Mouse (Mus musculus) liver, embryonic 14.5 days (tissue): ENCODE measurements around the gene Ybey. TPM values are rescaled to one million over a fixed set of nuclear protein-coding genes. Genes with fewer than 3 reads are reported as not detected.

Source experiments
- ATAC-seq: fragments of 200-750 bp; cut with Nextera tagmentation; 2 replicates; pipeline ENCODE4 v1.8.0; 2017; ENCODE audit warnings: moderate number of reproducible peaks, mild to moderate bottlenecking, moderate library complexity; ENCODE audit not compliant: insufficient read depth
- DNase-seq, 3 experiments: peaks; one replicate each; pipeline ENCODE4 v3.0.0-alpha.2; 2012 to 2013; ENCODE audit warnings: low read depth in 3 of 3, low spot score in 3 of 3
- H3K27ac ChIP-seq: fragments of 300-500 bp; sonication (generic); 2 replicates; pipeline ENCODE4 v1.5.1; 2014; ENCODE audit warnings: moderate library complexity, mild to moderate bottlenecking, control low read depth, inconsistent platforms
- H3K27me3 ChIP-seq: fragments of 300-500 bp; sonication (generic); 2 replicates; pipeline ENCODE4 v1.6.1; 2014; ENCODE audit warnings: mild to moderate bottlenecking, low read length, moderate library complexity; ENCODE audit not compliant: control insufficient read depth, insufficient read depth
- H3K36me3 ChIP-seq: fragments of 300-500 bp; sonication (generic); replicated peaks from 2 replicates; pipeline ENCODE4 v1.6.1; 2014; ENCODE audit warnings: low read depth; ENCODE audit not compliant: control insufficient read depth, insufficient read depth
- H3K4me1 ChIP-seq, 2 experiments: fragments of 200-500 bp in 1 of 2; fragments of 300-500 bp in 1 of 2; sonication (generic) in 1 of 2; replicated peaks; 2 replicates each; pipeline ENCODE4 v1.6.1; 2012 to 2014; ENCODE audit warnings: antibody characterized with exemption in 1 of 2, inconsistent platforms in 1 of 2, low read length in 1 of 2; ENCODE audit not compliant: control insufficient read depth in 2 of 2, insufficient read depth in 2 of 2
- H3K4me2 ChIP-seq: fragments of 300-500 bp; sonication (generic); 2 replicates; pipeline ENCODE4 v1.6.1; 2014; ENCODE audit warnings: low read depth, mild to moderate bottlenecking, control low read depth, moderate library complexity
- H3K4me3 ChIP-seq, 2 experiments: fragments of 200-500 bp in 1 of 2; fragments of 300-500 bp in 1 of 2; sonication (generic) in 1 of 2; 2 replicates each; pipeline ENCODE4 v1.5.1; 2012 to 2014; ENCODE audit warnings: low read depth in 2 of 2, low read length in 2 of 2, mild to moderate bottlenecking in 2 of 2, control low read depth in 1 of 2, inconsistent platforms in 1 of 2, moderate library complexity in 1 of 2; ENCODE audit not compliant: insufficient read depth in 1 of 2
- H3K9ac ChIP-seq: fragments of 300-500 bp; sonication (generic); replicated peaks from 2 replicates; pipeline ENCODE4 v1.6.1; 2014; ENCODE audit warnings: mild to moderate bottlenecking, control low read depth, moderate library complexity
- H3K9me3 ChIP-seq: fragments of 300-500 bp; sonication (generic); 2 replicates; pipeline ENCODE4 v1.6.1; 2016; ENCODE audit warnings: low read length, mixed read lengths; ENCODE audit not compliant: control insufficient read depth
- CTCF ChIP-seq: IDR thresholded peaks from 2 replicates; pipeline ENCODE4 v1.5.1; 2016; ENCODE audit warnings: antibody characterized with exemption, low read depth, control low read depth
- EP300 ChIP-seq: IDR thresholded peaks from 2 replicates; pipeline ENCODE4 v1.6.1; 2016; ENCODE audit warnings: antibody characterized with exemption, low read depth
- WGBS: fragments of 180-500 bp; shearing (Covaris S2); extraction: QIAGEN DNeasy Blood & Tissue Kit; methylation state at CpG from one replicate; pipeline ENCODE4 v1.1.7; 2014; ENCODE audit not compliant: insufficient replicate concordance; 5-methylcytosine and 5-hydroxymethylcytosine counted together
- polyA plus RNA-seq, 2 experiments: library from polyadenylated mRNA; depleted of rRNA in 1 of 2; stranded (reverse) in 1 of 2; unstranded in 1 of 2; fragments of >200 nt; fragmentation: Nextera tagmentation in 1 of 2; extraction: Ambion mirVana in 1 of 2; gene quantifications; 2 replicates each; pipeline versions ENCODE4 v1.2.1 to v1.2.3; 2012 to 2014

Ybey gene
- polyA plus RNA-seq, 2 experiments, result 1.5 to 1.8 TPM

DNA sequence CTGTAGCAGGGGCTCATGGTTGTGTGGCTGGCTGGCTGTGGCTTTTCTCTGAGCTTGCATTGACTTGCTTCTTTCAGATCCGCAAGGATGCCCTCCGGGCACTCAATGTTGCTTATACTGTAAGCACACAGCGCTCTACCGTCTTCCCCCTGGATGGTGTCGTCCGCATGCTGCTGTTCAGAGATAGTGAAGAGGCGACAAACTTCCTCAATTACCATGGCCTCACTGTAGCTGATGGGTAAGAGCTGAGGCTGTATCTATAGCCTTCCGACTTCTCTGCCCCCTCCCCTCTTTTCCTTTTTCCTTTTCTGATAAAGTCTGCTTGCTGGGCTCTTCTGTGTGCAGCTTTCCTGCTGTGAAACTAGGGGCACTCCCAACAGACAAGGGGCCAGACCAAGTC lies 19.4 kb upstream of the Ybey start:
- TF ChIP-seq EP300 (no peak), CTCF (no peak)

DNA sequence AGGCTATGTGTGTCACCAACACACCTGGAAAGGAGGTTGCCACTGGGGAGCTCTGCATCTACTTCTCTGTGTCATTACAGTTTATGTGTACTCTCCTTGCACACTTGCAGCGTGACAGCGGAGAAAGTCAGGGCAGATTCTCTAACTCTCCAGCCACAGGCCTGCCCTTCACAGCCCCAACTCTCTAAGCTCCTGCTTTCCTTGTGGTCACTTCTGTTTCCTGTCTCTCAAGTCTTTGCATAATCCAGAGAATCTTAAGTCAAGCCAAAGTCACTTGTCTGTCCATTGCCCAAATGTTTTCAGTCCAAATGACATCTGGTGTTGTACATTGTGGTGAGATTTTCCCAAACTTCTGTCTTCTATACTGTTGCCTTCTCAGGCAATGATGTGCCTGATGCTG lies 17.4 kb upstream of the Ybey start:
- H3K9ac ChIP-seq, result no peak overlapping the region
- no peaks in the 10 kb centered on the region for H3K9me3 ChIP-seq
- H3K4me3 ChIP-seq, result no peak overlapping the region
- 48% methylated on average over 2 of the region's 2 CpGs for WGBS
- peaks cover 17% of the 10 kb centered on the region for H3K36me3 ChIP-seq
- H3K4me2 ChIP-seq, result no peak overlapping the region
- H3K4me1 ChIP-seq, result peaks cover 0 to 4% of the 10 kb centered on the region in 2 experiments; a peak in 1 of 4 replicates
- ATAC-seq (no peak), DNase-seq (no peak)
- no peak overlapping the region for H3K27ac ChIP-seq
- TF ChIP-seq CTCF (no peak), EP300 (no peak)
- no peaks in the 10 kb centered on the region for H3K27me3 ChIP-seq

More for the DNA sequence above, 19.4 kb upstream of the Ybey start:
- Histone ChIP-seq H3K36me3 (peaks cover 13% of the 10 kb centered on the region), H3K9ac (no peak overlapping the region), H3K9me3 (no peaks in the 10 kb centered on the region), H3K4me2 (no peak overlapping the region), H3K27me3 (no peaks in the 10 kb centered on the region), H3K27ac (no peak overlapping the region), H3K4me1 (peaks cover 0 to 7% of the 10 kb centered on the region in 2 experiments; a peak in 2 of 4 replicates), H3K4me3 (no peak overlapping the region)
- ATAC-seq (peak; percentile 75), DNase-seq (peak in 1 of 3 experiments; percentile 11)
- 22% methylated on average over 8 of the region's 8 CpGs for WGBS

GRCm38 (mm10) chr10:76481480-76481879 lies 12.6 kb upstream of the Ybey start:
- ATAC-seq (no peak), DNase-seq (no peak)
- Histone ChIP-seq H3K27ac (no peak overlapping the region), H3K4me2 (no peak overlapping the region), H3K4me1 (0 out of 4 replicates have a peak, but pooled peaks cover 0 to 1% of the 10 kb centered on the region in 2 experiments), H3K27me3 (no peaks in the 10 kb centered on the region), H3K36me3 (peaks cover 51% of the 10 kb centered on the region), H3K4me3 (no peak overlapping the region), H3K9me3 (no peaks in the 10 kb centered on the region), H3K9ac (no peak overlapping the region)
- WGBS, result 74% methylated on average over 6 of the region's 6 CpGs
- TF ChIP-seq EP300 (no peak), CTCF (no peak)

DNA sequence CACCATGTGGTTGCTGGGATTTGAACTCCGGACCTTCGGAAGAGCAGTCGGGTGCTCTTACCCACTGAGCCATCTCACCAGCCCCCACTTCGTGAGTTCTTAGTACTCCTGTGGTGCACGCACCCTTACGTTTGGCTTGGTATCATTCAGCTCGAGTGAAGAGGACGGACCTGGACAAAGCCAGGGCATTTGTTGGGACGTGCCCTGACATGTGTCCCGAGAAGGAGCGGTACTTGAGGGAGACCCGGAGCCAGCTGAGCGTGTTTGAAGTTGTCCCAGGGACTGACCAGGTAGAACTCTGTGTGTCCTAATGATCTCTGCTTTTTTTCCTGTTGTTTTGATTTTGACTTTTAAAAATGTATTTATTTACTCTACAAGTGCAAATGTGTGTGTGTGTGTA lies 11.9 kb upstream of the Ybey start:
- WGBS, result 87% methylated on average over 13 of the region's 13 CpGs

GRCm38 (mm10) chr10:76473759-76474158 lies 4.8 kb upstream of the Ybey start:
- TF ChIP-seq EP300 (no peak), CTCF (no peak)
- no peaks in the 10 kb centered on the region for H3K9me3 ChIP-seq
- H3K9ac ChIP-seq, result no peak overlapping the region
- no peak overlapping the region for H3K27ac ChIP-seq
- ATAC-seq, result no peak
- no peak overlapping the region for H3K4me2 ChIP-seq
- no peak for DNase-seq
- peaks cover 35% of the 10 kb centered on the region for H3K36me3 ChIP-seq
- no peaks in the 10 kb centered on the region; a peak in 1 of 4 replicates for H3K4me1 ChIP-seq
- no peak overlapping the region for H3K4me3 ChIP-seq
- 80% methylated on average over 5 of the region's 5 CpGs for WGBS
- no peaks in the 10 kb centered on the region for H3K27me3 ChIP-seq

More for the DNA sequence above, 11.9 kb upstream of the Ybey start:
- Histone ChIP-seq H3K36me3 (peaks cover 50% of the 10 kb centered on the region), H3K4me2 (no peak overlapping the region), H3K4me3 (no peak overlapping the region), H3K27me3 (no peaks in the 10 kb centered on the region), H3K4me1 (no peaks in the 10 kb centered on the region), H3K27ac (no peak overlapping the region), H3K9ac (no peak overlapping the region), H3K9me3 (no peaks in the 10 kb centered on the region)
- TF ChIP-seq CTCF (no peak), EP300 (no peak)
- DNase-seq, result no peak
- ATAC-seq, result no peak
